Mouse (Mus musculus) erythroblast, embryonic 14.5 days (primary cell): ENCODE results near the gene Arpc3. TPM values are rescaled to one million over a fixed set of nuclear protein-coding genes. Genes with fewer than 3 reads are reported as not detected.
"Not testable (repeated sequence)": the region's sequence is repeated elsewhere in the genome, so short reads cannot be mapped to it uniquely, and the experiment has no call there.

ENCODE experiments used
- H3K27me3 ChIP-seq: 2 replicates; pipeline ENCODE4 v1.6.1; 2012; ENCODE audit warnings: inconsistent platforms; ENCODE audit not compliant: control insufficient read depth
- H3K36me3 ChIP-seq: 2 replicates; pipeline ENCODE4 v1.6.1; 2012; ENCODE audit warnings: mild to moderate bottlenecking, inconsistent platforms; ENCODE audit not compliant: control insufficient read depth
- H3K4me1 ChIP-seq: 2 replicates; pipeline ENCODE4 v1.6.1; 2012; ENCODE audit warnings: inconsistent platforms; ENCODE audit not compliant: control insufficient read depth
- H3K4me3 ChIP-seq: replicated peaks from 2 replicates; pipeline ENCODE3; 2012; ENCODE audit warnings: moderate library complexity, mild to moderate bottlenecking, inconsistent platforms
- H3K9me3 ChIP-seq: 2 replicates; pipeline ENCODE4 v1.6.1; 2012; ENCODE audit warnings: low read length, inconsistent platforms, mixed read lengths; ENCODE audit not compliant: control insufficient read depth
- GATA1 ChIP-seq: IDR thresholded peaks from 2 replicates; pipeline ENCODE4 v1.6.1; 2012; ENCODE audit warnings: low read length, inconsistent platforms, mixed read lengths
- TAL1 ChIP-seq: IDR thresholded peaks from 3 replicates; pipeline ENCODE4 v1.6.1; 2012; ENCODE audit warnings: low read length, inconsistent platforms, mixed read lengths
- polyA plus RNA-seq: library from polyadenylated mRNA; stranded (reverse); fragments of >175 nt; gene quantifications from 2 replicates; pipeline ENCODE4 v1.2.3, GENCODE M21; 2012

Arpc3 gene
- polyA plus RNA-seq, 1 experiment, result 4.1 TPM

- Histone ChIP-seq H3K4me1 (peaks cover 2% of the 10 kb centered on the region; the same call in 1 of the 2 replicates), H3K36me3 (peaks cover 65% of the 10 kb centered on the region), H3K27me3 (no peaks in the 10 kb centered on the region), H3K4me3 (no peak overlapping the region), H3K9me3 (no peaks in the 10 kb centered on the region)
- TF ChIP-seq TAL1 (no peak), GATA1 (no peak)
Observed at GRCm38 (mm10) chr5:122447857-122448256, 56.2 kb downstream of the Arpc3 start.

GRCm38 (mm10) chr5:122448869-122449268 is 57.2 kb downstream of the Arpc3 start:
- Histone ChIP-seq H3K36me3 (peaks cover 65% of the 10 kb centered on the region), H3K9me3 (no peaks in the 10 kb centered on the region), H3K27me3 (no peaks in the 10 kb centered on the region), H3K4me3 (no peak overlapping the region), H3K4me1 (peaks cover 2% of the 10 kb centered on the region; the same call in 1 of the 2 replicates)
- TF ChIP-seq GATA1 (no peak), TAL1 (no peak)

- Histone ChIP-seq H3K4me3 (no peak overlapping the region), H3K36me3 (peaks cover 65% of the 10 kb centered on the region), H3K27me3 (no peaks in the 10 kb centered on the region), H3K4me1 (peaks cover 2% of the 10 kb centered on the region; the same call in 1 of the 2 replicates), H3K9me3 (no peaks in the 10 kb centered on the region)
- TF ChIP-seq TAL1 (no peak), GATA1 (no peak)
Observed at GRCm38 (mm10) chr5:122449946-122450345, 58.3 kb downstream of the Arpc3 start.

GRCm38 (mm10) chr5:122450913-122451317 is 59.2 kb downstream of the Arpc3 start:
- Histone ChIP-seq H3K4me1 (peaks cover 2% of the 10 kb centered on the region; the same call in 1 of the 2 replicates), H3K27me3 (no peaks in the 10 kb centered on the region), H3K4me3 (no peak overlapping the region), H3K9me3 (no peaks in the 10 kb centered on the region), H3K36me3 (peaks cover 65% of the 10 kb centered on the region)
- TF ChIP-seq GATA1, result no peak
- no peak for TF ChIP-seq TAL1

- Histone ChIP-seq H3K4me3 (no peak overlapping the region), H3K27me3 (no peaks in the 10 kb centered on the region), H3K36me3 (peaks cover 65% of the 10 kb centered on the region), H3K4me1 (peaks cover 2% of the 10 kb centered on the region; the same call in 1 of the 2 replicates), H3K9me3 (no peaks in the 10 kb centered on the region)
- no peak for TF ChIP-seq GATA1
- no peak for TF ChIP-seq TAL1
Observed at GRCm38 (mm10) chr5:122451324-122451723, 59.6 kb downstream of the Arpc3 start.

- H3K9me3 ChIP-seq, result no peaks in the 10 kb centered on the region
- H3K36me3 ChIP-seq, result peaks cover 65% of the 10 kb centered on the region
- H3K4me1 ChIP-seq, result peaks cover 2% of the 10 kb centered on the region; the same call in 1 of the 2 replicates
- H3K4me3 ChIP-seq, result no peak overlapping the region
- TF ChIP-seq TAL1 (no peak), GATA1 (no peak)
- H3K27me3 ChIP-seq, result no peaks in the 10 kb centered on the region
Observed at GRCm38 (mm10) chr5:122452194-122452593, 60.5 kb downstream of the Arpc3 start.

GRCm38 (mm10) chr5:122453188-122453587 is 61.5 kb downstream of the Arpc3 start:
- H3K9me3 ChIP-seq, result no peaks in the 10 kb centered on the region
- peaks cover 2% of the 10 kb centered on the region; the same call in 1 of the 2 replicates for H3K4me1 ChIP-seq
- H3K27me3 ChIP-seq, result no peaks in the 10 kb centered on the region
- peaks cover 73% of the 10 kb centered on the region for H3K36me3 ChIP-seq
- TF ChIP-seq TAL1 (no peak), GATA1 (no peak)
- H3K4me3 ChIP-seq, result no peak overlapping the region

GRCm38 (mm10) chr5:122454442-122454841 is 62.8 kb downstream of the Arpc3 start:
- Histone ChIP-seq H3K9me3 (no peaks in the 10 kb centered on the region), H3K27me3 (no peaks in the 10 kb centered on the region), H3K36me3 (peaks cover 85% of the 10 kb centered on the region), H3K4me3 (no peak overlapping the region), H3K4me1 (peaks cover 2% of the 10 kb centered on the region; the same call in 1 of the 2 replicates)
- TF ChIP-seq TAL1 (no peak), GATA1 (no peak)

- no peaks in the 10 kb centered on the region for H3K9me3 ChIP-seq
- H3K4me3 ChIP-seq, result no peak overlapping the region
- no peaks in the 10 kb centered on the region for H3K27me3 ChIP-seq
- TF ChIP-seq GATA1, result no peak
- no peak for TF ChIP-seq TAL1
- peaks cover 2% of the 10 kb centered on the region; the same call in 1 of the 2 replicates for H3K4me1 ChIP-seq
- peaks cover 89% of the 10 kb centered on the region for H3K36me3 ChIP-seq
Observed at GRCm38 (mm10) chr5:122454883-122455282, 63.2 kb downstream of the Arpc3 start.

GRCm38 (mm10) chr5:122455584-122455983 is 63.9 kb downstream of the Arpc3 start:
- TF ChIP-seq GATA1, result no peak
- no peak overlapping the region for H3K4me3 ChIP-seq
- peaks cover 94% of the 10 kb centered on the region for H3K36me3 ChIP-seq
- H3K27me3 ChIP-seq, result no peaks in the 10 kb centered on the region
- no peaks in the 10 kb centered on the region for H3K9me3 ChIP-seq
- H3K4me1 ChIP-seq, result peaks cover 2% of the 10 kb centered on the region; the same call in 1 of the 2 replicates

- not testable (repeated sequence) for H3K9me3 ChIP-seq, H3K4me3 ChIP-seq, H3K27me3 ChIP-seq, H3K4me1 ChIP-seq
- H3K36me3 ChIP-seq, result peaks cover 100% of the 10 kb centered on the region
Observed at GRCm38 (mm10) chr5:122457054-122457453, 65.4 kb downstream of the Arpc3 start.
